In genomic region chr2:29097955-29098354, GRCm38 (mm10) we compare ENCODE assay signal across 5 mouse cellular contexts. TPM values are rescaled to one million over a fixed set of nuclear protein-coding genes. Genes with fewer than 3 reads are reported as not detected.
"Had no signal": no experiment of that assay in that cellular context is flagged by ENCODE, and none has a peak within 500 bp of the region (broad histone marks: within the 10 kb centered on the region; RNA-seq: fewer than 3 reads in every experiment).

No protein-coding gene starts in this region.

RNA-seq across cellular contexts. Expression of gene Cfap77, which starts 43.1 kb away (rescaled TPM):
- total RNA-seq: heart, postnatal 10 days; heart, postnatal 25 days; heart, postnatal 36 days; hematopoietic stem cell, adult 5-6 weeks; left cerebral cortex, adult 18-20 months had no signal
